Mouse (Mus musculus) heart, postnatal 0 days (tissue): ENCODE measurements around the gene Nalcn. TPM values are rescaled to one million over a fixed set of nuclear protein-coding genes. Genes with fewer than 3 reads are reported as not detected.

Experiments
- ATAC-seq: fragments of 200-750 bp; cut with Nextera tagmentation; 2 replicates; pipeline ENCODE4 v1.8.0; 2017; ENCODE audit warnings: low read depth, moderate number of reproducible peaks, moderate library complexity; ENCODE audit not compliant: insufficient read depth
- DNase-seq: peaks from one replicate; pipeline ENCODE4 v3.0.0-alpha.2; 2016; ENCODE audit warnings: low spot score
- H3K27ac ChIP-seq: fragments of 300-500 bp; sonication (generic); 2 replicates; pipeline ENCODE4 v1.5.1; 2014; ENCODE audit warnings: low read depth, mild to moderate bottlenecking
- H3K27me3 ChIP-seq: fragments of 300-500 bp; sonication (generic); 2 replicates; pipeline ENCODE4 v1.6.1; 2014; ENCODE audit warnings: low read length, mixed read lengths; ENCODE audit not compliant: control insufficient read depth, insufficient read depth
- H3K36me3 ChIP-seq: fragments of 300-500 bp; sonication (generic); replicated peaks from 2 replicates; pipeline ENCODE4 v1.6.1; 2014; ENCODE audit warnings: low read length, mixed read lengths; ENCODE audit not compliant: control insufficient read depth, insufficient read depth
- H3K4me1 ChIP-seq: fragments of 300-500 bp; sonication (generic); 2 replicates; pipeline ENCODE4 v1.6.1; 2014; ENCODE audit warnings: antibody characterized with exemption; ENCODE audit not compliant: control insufficient read depth, insufficient read depth
- H3K4me2 ChIP-seq: fragments of 300-500 bp; sonication (generic); 2 replicates; pipeline ENCODE4 v1.6.1; 2014; ENCODE audit warnings: low read depth, mild to moderate bottlenecking, low read length, moderate library complexity
- H3K4me3 ChIP-seq: fragments of 300-500 bp; sonication (generic); 2 replicates; pipeline ENCODE4 v1.5.1; 2014; ENCODE audit warnings: low read depth, low read length
- H3K9ac ChIP-seq: fragments of 300-500 bp; sonication (generic); replicated peaks from 2 replicates; pipeline ENCODE4 v1.6.1; 2014; ENCODE audit warnings: low read depth, low read length, mixed read lengths
- H3K9me3 ChIP-seq: fragments of 300-500 bp; sonication (generic); replicated peaks from 2 replicates; pipeline ENCODE4 v1.6.1; 2016; ENCODE audit warnings: low read length; ENCODE audit not compliant: control insufficient read depth
- CTCF ChIP-seq: IDR thresholded peaks from 2 replicates; pipeline ENCODE4 v1.5.1; 2016; ENCODE audit warnings: antibody characterized with exemption, control low read depth, low read depth
- EP300 ChIP-seq: IDR thresholded peaks from 2 replicates; pipeline ENCODE4 v1.6.1; 2016; ENCODE audit warnings: antibody characterized with exemption, low read depth
- WGBS: fragments of 180-500 bp; shearing (Covaris S2); extraction: QIAGEN DNeasy Blood & Tissue Kit; methylation state at CpG from one replicate; pipeline ENCODE4 v1.1.7; 2014; 5-methylcytosine and 5-hydroxymethylcytosine counted together
- polyA plus RNA-seq: library from polyadenylated mRNA; unstranded; fragments of >200 nt; fragmentation: Nextera tagmentation; extraction: Ambion mirVana; gene quantifications from 2 replicates; pipeline ENCODE4 v1.2.1, GENCODE M21; 2015
- total RNA-seq: library from RNA; depleted of rRNA; stranded (reverse); fragments of >200 nt; gene quantifications from 2 replicates; pipeline ENCODE4 v1.2.3, GENCODE M21; 2014; ENCODE audit warnings: low replicate concordance; rRNA removed

Gene Nalcn
- total and polyA plus RNA-seq, 2 experiments from 2014 or later, result 0.01 to 0.46 TPM

DNA sequence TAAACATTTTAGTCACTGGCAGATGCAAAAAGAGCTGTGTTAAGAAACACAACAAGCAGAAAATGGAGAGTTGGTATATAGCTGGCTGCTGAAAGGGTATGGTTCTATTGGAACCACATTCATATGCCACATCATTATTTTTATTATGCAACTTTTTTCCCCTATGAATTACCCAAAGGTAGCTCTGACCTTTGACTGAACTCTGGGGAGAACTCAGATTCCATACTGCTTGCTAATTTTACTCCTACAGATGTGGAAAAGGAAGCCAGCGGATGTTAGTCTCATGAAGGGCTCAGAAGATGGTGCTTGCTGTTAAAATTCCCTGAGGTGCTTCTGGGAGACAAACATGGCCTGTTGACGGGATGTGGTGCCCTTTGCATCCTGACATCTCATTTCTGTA lies 389.9 kb downstream of the Nalcn start:
- TF ChIP-seq EP300, result no peak
- TF ChIP-seq CTCF, result no peak
- no peak overlapping the region for H3K27ac ChIP-seq
- H3K27me3 ChIP-seq, result no peaks in the 10 kb centered on the region; the same call in 1 of the 2 replicates
- no peak for ATAC-seq
- 47% methylated on average over 2 of the region's 2 CpGs for WGBS
- H3K4me3 ChIP-seq, result no peak overlapping the region
- H3K36me3 ChIP-seq, result no peaks in the 10 kb centered on the region
- H3K9ac ChIP-seq, result no peak overlapping the region
- no peaks in the 10 kb centered on the region for H3K4me1 ChIP-seq
- H3K9me3 ChIP-seq, result no peaks in the 10 kb centered on the region
- no peak overlapping the region for H3K4me2 ChIP-seq
- DNase-seq, result no peak

DNA sequence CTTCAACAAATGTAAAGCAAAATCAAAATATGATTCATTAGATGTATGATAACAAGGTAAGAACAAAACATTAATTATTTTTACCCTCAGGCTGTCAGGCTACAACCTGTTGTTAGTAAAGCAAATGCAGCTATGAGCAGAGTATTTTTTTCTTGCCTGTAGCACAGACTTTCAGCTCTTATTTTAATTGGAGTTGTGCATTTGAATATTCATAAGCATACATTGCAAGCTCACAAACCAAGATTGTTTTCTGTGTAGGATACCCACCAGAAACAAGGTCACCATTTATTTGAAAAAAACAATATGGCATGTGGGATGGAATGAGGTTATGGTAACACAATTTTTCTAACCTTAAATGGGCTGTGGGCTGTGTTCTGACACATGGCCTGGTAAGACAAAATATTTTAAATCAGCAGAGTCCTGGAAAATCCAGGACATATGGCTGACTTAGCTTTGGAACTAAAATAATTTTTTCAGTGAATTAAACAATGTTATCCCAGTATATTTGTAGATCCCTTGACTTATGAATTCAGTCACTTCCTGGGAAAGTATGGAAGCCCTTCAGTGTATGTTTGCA lies 394.2 kb downstream of the Nalcn start:
- no peak overlapping the region for H3K4me3 ChIP-seq
- no peaks in the 10 kb centered on the region for H3K4me1 ChIP-seq
- no peaks in the 10 kb centered on the region for H3K27me3 ChIP-seq
- DNase-seq (no peak), ATAC-seq (no peak)
- H3K9ac ChIP-seq, result no peak overlapping the region
- H3K9me3 ChIP-seq, result no peaks in the 10 kb centered on the region
- no peaks in the 10 kb centered on the region for H3K36me3 ChIP-seq
- no peak overlapping the region for H3K27ac ChIP-seq
- no peak overlapping the region for H3K4me2 ChIP-seq
- no peak for TF ChIP-seq EP300
- no peak for TF ChIP-seq CTCF

Other genes with a start within 250 kb of the Nalcn start
- 1.2 and 2.2 TPM in 2 replicates for gene Itgbl1, start 32.8 kb upstream of the Nalcn start, total RNA-seq
- gene Itgbl1, start 32.8 kb upstream of the Nalcn start, polyA plus RNA-seq, result 1.2 TPM in 2 replicates